8 mouse cellular contexts compared by ENCODE assay signal in the genomic region with DNA sequence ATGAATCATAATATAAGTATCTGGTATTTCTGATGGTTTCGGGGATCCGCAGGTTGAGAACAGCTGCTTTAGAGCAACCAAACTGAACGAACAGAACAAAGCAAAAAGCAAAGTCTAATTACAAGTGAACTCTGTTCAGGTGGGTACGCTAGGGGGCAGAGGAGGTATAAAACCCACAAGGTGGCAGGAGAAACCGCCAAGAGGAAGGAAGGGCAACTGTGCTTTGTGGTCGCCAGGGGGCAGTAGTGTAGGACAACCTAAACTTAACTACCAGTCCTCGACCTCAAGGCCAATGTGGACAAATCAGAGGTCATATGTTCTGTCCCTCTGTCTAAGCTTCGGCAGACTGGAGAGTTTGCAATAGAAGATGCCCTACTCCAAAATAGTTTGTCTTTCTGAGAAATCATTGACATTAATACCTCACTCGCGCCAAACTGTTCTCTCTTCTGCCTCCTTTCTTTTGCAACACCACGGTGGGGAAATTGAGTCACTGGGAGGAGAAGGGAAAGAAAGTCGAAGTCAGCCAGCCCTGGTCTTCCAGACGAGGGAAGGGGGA. TPM values are rescaled to one million over a fixed set of nuclear protein-coding genes. Genes with fewer than 3 reads are reported as not detected.
DNase-seq lines count a peak whose midpoint lies in the region; ATAC-seq lines count a peak whose summit lies in the region.

No protein-coding gene starts in this region.

- peak overlapping the region; percentile 63 for H3K4me3 ChIP-seq in hindbrain, embryonic 16.5 days (ENCODE audit: low read length)

- peaks cover 31% of the 10 kb centered on the region for H3K4me1 ChIP-seq in hindbrain, embryonic 16.5 days (ENCODE audit: control insufficient read depth, insufficient read depth, low read depth, low read length)

- peak overlapping the region; percentile 79 for H3K27ac ChIP-seq in hindbrain, embryonic 16.5 days (ENCODE audit: low read depth, low read length)

- H3K9me3 ChIP-seq in hindbrain, embryonic 16.5 days (ENCODE audit: control insufficient read depth, low read length) = no peaks in the 10 kb centered on the region

- peak; percentile 85 for DNase-seq in adipocyte (ENCODE audit: low spot score)
- DNase-seq in cerebellum, postnatal 36 days = peak; percentile 68 to 73
- DNase-seq in gastrocnemius, adult 8-10 months (ENCODE audit: low spot score in 2 of 2) = peak; percentile 52 to 73
- DNase-seq in left cerebral cortex, postnatal 10 days (ENCODE audit: extremely low spot score in 1 of 2, low spot score in 2 of 2) = peak; percentile 60 to 83
- DNase-seq in right cerebral cortex, adult 2 months (ENCODE audit: low spot score in 2 of 2) = peak; percentile 53 to 62
- DNase-seq in yolk sac, embryonic 10.5 days (ENCODE audit: low spot score) = peak; percentile 87

- ATAC-seq in hindbrain, embryonic 16.5 days = 0 out of 2 replicates have a peak, but pooled peaks have one; percentile 10
- peak; percentile 98 for ATAC-seq in megakaryocyte progenitor cell, adult 5-6 weeks (replicated peaks; ENCODE audit: poor library complexity)

- H3K4me2 ChIP-seq in hindbrain, embryonic 16.5 days (ENCODE audit: low read length) = peak overlapping the region; percentile 85

- 4% methylated on average over 13 of the region's 13 CpGs for WGBS in hindbrain, embryonic 16.5 days

- H3K36me3 ChIP-seq in hindbrain, embryonic 16.5 days (ENCODE audit: control insufficient read depth, insufficient read depth, low read length) = no peaks in the 10 kb centered on the region

- H3K27me3 ChIP-seq in hindbrain, embryonic 16.5 days (replicated peaks; ENCODE audit: control insufficient read depth, insufficient read depth, low read length) = peaks cover 7% of the 10 kb centered on the region; the same call in 1 of the 2 replicates

- intact Hi-C loops in left cerebral cortex, postnatal 10 days (cut with DNase I) = loop anchor here (5.0 kb wide), 1 partner anchor 40 kb away; no protein-coding TSS in a partner anchor

- H3K9ac ChIP-seq in hindbrain, embryonic 16.5 days (ENCODE audit: low read depth, low read length) = peak overlapping the region; percentile 74

RNA-seq across cellular contexts. Expression of a gene that starts 0.4 kb away (rescaled TPM):
- total RNA-seq in gastrocnemius, adult 8-10 months (2022) = 1 to 10 TPM; 1.9 to 3.3 (median 2.5) TPM
- 6.5 and 11.9 TPM in 2 replicates for polyA plus RNA-seq in hindbrain, embryonic 16.5 days (2015; fragmentation: Nextera tagmentation; extraction: Ambion mirVana)
- total RNA-seq in left cerebral cortex, postnatal 10 days (2021) = 1 to 10 TPM; 3.9 to 4.1 TPM
- total RNA-seq in megakaryocyte progenitor cell, adult 5-6 weeks (2015) = not detected in 2 replicates
- not detected in 2 replicates for total RNA-seq in megakaryocyte progenitor cell, adult 5-6 weeks (2017)

RNA-seq across cellular contexts. Expression of a gene that starts 31.3 kb away (rescaled TPM):
- total RNA-seq in gastrocnemius, adult 8-10 months (2022) = 1 to 10 TPM; 1.2 to 3.6 (median 1.9) TPM
- polyA plus RNA-seq in hindbrain, embryonic 16.5 days (2015; fragmentation: Nextera tagmentation; extraction: Ambion mirVana) = 8.4 and 13.7 TPM in 2 replicates
- 10 to 100 TPM; 12.3 to 13.1 TPM for total RNA-seq in left cerebral cortex, postnatal 10 days (2021)
- total RNA-seq in megakaryocyte progenitor cell, adult 5-6 weeks (2015) = 2.8 and 3.9 TPM in 2 replicates
- 1.9 and 2.7 TPM in 2 replicates for total RNA-seq in megakaryocyte progenitor cell, adult 5-6 weeks (2017)

RNA-seq across cellular contexts. Expression of a gene that starts 33.8 kb away (rescaled TPM):
- total RNA-seq in gastrocnemius, adult 8-10 months (2022) = 1 to 10 TPM in 3 of 4 experiments, not detected in 1; 1.0 to 1.3 (median 1.3) TPM
- 2.3 and 3.6 TPM in 2 replicates for polyA plus RNA-seq in hindbrain, embryonic 16.5 days (2015; fragmentation: Nextera tagmentation; extraction: Ambion mirVana)
- 1 to 10 TPM; 2.0 to 2.6 TPM for total RNA-seq in left cerebral cortex, postnatal 10 days (2021)
- 116 and 152 TPM in 2 replicates for total RNA-seq in megakaryocyte progenitor cell, adult 5-6 weeks (2015)
- total RNA-seq in megakaryocyte progenitor cell, adult 5-6 weeks (2017) = 25.3 and 49.9 TPM in 2 replicates

RNA-seq across cellular contexts. Expression of a gene that starts 38.6 kb away (rescaled TPM):
- total RNA-seq in gastrocnemius, adult 8-10 months (2022) = 1 to 10 TPM; 3.4 to 7.1 (median 3.6) TPM
- 3.5 and 5.1 TPM in 2 replicates for polyA plus RNA-seq in hindbrain, embryonic 16.5 days (2015; fragmentation: Nextera tagmentation; extraction: Ambion mirVana)
- total RNA-seq in left cerebral cortex, postnatal 10 days (2021) = 1 to 10 TPM; 3.3 to 4.0 TPM
- 0.05 TPM in 1 of 2 replicates, not detected in the other for total RNA-seq in megakaryocyte progenitor cell, adult 5-6 weeks (2015)
- total RNA-seq in megakaryocyte progenitor cell, adult 5-6 weeks (2017) = not detected in 2 replicates

RNA-seq across cellular contexts. Expression of a gene that starts 56.8 kb away (rescaled TPM):
- under 1 TPM in 1 of 4 experiments, not detected in 3; 0.27 TPM for total RNA-seq in gastrocnemius, adult 8-10 months (2022)
- 0.22 and 0.79 TPM in 2 replicates for polyA plus RNA-seq in hindbrain, embryonic 16.5 days (2015; fragmentation: Nextera tagmentation; extraction: Ambion mirVana)
- under 1 TPM; 0.51 to 0.64 TPM for total RNA-seq in left cerebral cortex, postnatal 10 days (2021)
- total RNA-seq in megakaryocyte progenitor cell, adult 5-6 weeks (2015) = 18.5 and 19.9 TPM in 2 replicates
- 31.4 and 42.4 TPM in 2 replicates for total RNA-seq in megakaryocyte progenitor cell, adult 5-6 weeks (2017)

Comparison
In these comparisons a context has a peak if more than half of its experiments do, and no peak if none do; other contexts are left out.
1. Peak in every context shown above with its lines: DNase-seq, ATAC-seq, H3K4me3 ChIP-seq and H3K27ac ChIP-seq.
2. RNA of a gene that starts 33.8 kb away (total RNA-seq): 25.3 to 152 TPM in megakaryocyte progenitor cell, adult 5-6 weeks; 2.0 to 2.6 TPM in left cerebral cortex, postnatal 10 days and 1.0 to 1.3 TPM in gastrocnemius, adult 8-10 months; every median in the first group is over 4 times any median in the second.